Comparison of ENCODE assay signal across 26 mouse cellular contexts in genomic region chrX:107224846-107225245, GRCm38 (mm10). TPM values are rescaled to one million over a fixed set of nuclear protein-coding genes. Genes with fewer than 3 reads are reported as not detected.
DNase-seq lines count a peak whose midpoint lies in the region; ATAC-seq lines count a peak whose summit lies in the region.
"Had no signal": no experiment of that assay in that cellular context is flagged by ENCODE, and none has a peak within 500 bp of the region (broad histone marks: within the 10 kb centered on the region; RNA-seq: fewer than 3 reads in every experiment).

No protein-coding gene starts in this region.

- ATAC-seq in activated CD4-positive, CD25-positive, alpha-beta regulatory T cell, adult 4 months: peak; percentile 72
- ATAC-seq in megakaryocyte, adult 5-6 weeks (ENCODE audit: poor library complexity, severe bottlenecking): peak; percentile 54
- ATAC-seq: forebrain, embryonic 13.5 days; liver, embryonic 12.5 days; liver, postnatal 0 days; Patski had no signal

- peak; percentile 8 for DNase-seq in thymus, postnatal 0 days (ENCODE audit: low spot score)
- no peak for DNase-seq in thymus, postnatal 36 days
- no peak for DNase-seq in urinary bladder, postnatal 25 days (ENCODE audit: low spot score)
- no peak for DNase-seq in heart, postnatal 36 days
- DNase-seq in ovary, postnatal 36 days (ENCODE audit: low spot score): no peak
- DNase-seq: adrenal gland, postnatal 25 days; cerebellum, adult 18-20 months; cerebellum, postnatal 14 days; gastrocnemius, postnatal 14 days; heart, adult 11 months; kidney, adult 18-20 months; layer of hippocampus, postnatal 36 days; left cerebral cortex, postnatal 4 days; liver, postnatal 0 days; lung, postnatal 10 days; midbrain, embryonic 14.5 days; thymus, postnatal 25 days had no signal

- intact Hi-C loops in heart, postnatal 36 days (cut with DNase I): no loop called here

RNA-seq across cellular contexts. Expression of gene Gpr174, which starts 30.8 kb away (rescaled TPM):
- polyA plus RNA-seq in thymus, postnatal 0 days (2015; fragmentation: Nextera tagmentation; extraction: Ambion mirVana): 7.8 and 10.2 TPM in 2 replicates
- 10 to 100 TPM; 68.5 to 85.2 TPM for polyA plus RNA-seq in activated CD4-positive, CD25-positive, alpha-beta regulatory T cell, adult 4 months (2017; shearing (Covaris generic))
- 0.22 and 3.5 TPM in 2 replicates for total RNA-seq in megakaryocyte, adult 5-6 weeks (2015)
- total RNA-seq in megakaryocyte, adult 5-6 weeks (2017): 0.95 and 1.5 TPM in 2 replicates
- total RNA-seq in heart, postnatal 36 days (2021): under 1 TPM; 0.14 to 0.31 TPM
- total RNA-seq: adrenal gland, postnatal 25 days; gastrocnemius, postnatal 14 days; layer of hippocampus, postnatal 36 days had no signal
- polyA plus RNA-seq: erythroblast, embryonic 14.5 days; forebrain, embryonic 13.5 days; hindbrain, embryonic 14.5 days; macrophage; neural tube, embryonic 15.5 days; Patski had no signal
